Mouse (Mus musculus) macrophage (primary cell): ENCODE measurements around the gene Icam2. TPM values are rescaled to one million over a fixed set of nuclear protein-coding genes. Genes with fewer than 3 reads are reported as not detected.
"Not testable (repeated sequence)": the region's sequence is repeated elsewhere in the genome, so short reads cannot be mapped to it uniquely, and the experiment has no call there.

Experiments
- H3K27ac ChIP-seq: fragments of 350-480 bp; formaldehyde crosslinking; 2 replicates; pipeline ENCODE4 v1.9.0; 2021
- H3K36me3 ChIP-seq: fragments of 350-480 bp; formaldehyde crosslinking; 2 replicates; pipeline ENCODE4 v1.9.0; 2021; ENCODE audit errors: inconsistent target
- H3K4me3 ChIP-seq: fragments of 350-480 bp; formaldehyde crosslinking; 2 replicates; pipeline ENCODE4 v1.9.0; 2021; ENCODE audit errors: inconsistent target
- H3K79me2 ChIP-seq: fragments of 350-480 bp; formaldehyde crosslinking; 2 replicates; pipeline ENCODE4 v1.9.0; 2021; ENCODE audit errors: inconsistent target
- WGBS: methylation state at CpG from one replicate; pipeline ENCODE4 v1.1.7; 2026; ENCODE audit warnings: inconsistent platforms; ENCODE audit not compliant: missing documents; 5-methylcytosine and 5-hydroxymethylcytosine counted together
- polyA plus RNA-seq: library from polyadenylated mRNA; stranded (reverse); fragments of 250-400 nt; gene quantifications from 3 replicates; pipeline ENCODE4 v1.2.4, GENCODE M21; 2018; ENCODE audit warnings: inconsistent platforms

Icam2 gene
- polyA plus RNA-seq, 1 experiment from 2014 or later = 4.3 TPM

DNA sequence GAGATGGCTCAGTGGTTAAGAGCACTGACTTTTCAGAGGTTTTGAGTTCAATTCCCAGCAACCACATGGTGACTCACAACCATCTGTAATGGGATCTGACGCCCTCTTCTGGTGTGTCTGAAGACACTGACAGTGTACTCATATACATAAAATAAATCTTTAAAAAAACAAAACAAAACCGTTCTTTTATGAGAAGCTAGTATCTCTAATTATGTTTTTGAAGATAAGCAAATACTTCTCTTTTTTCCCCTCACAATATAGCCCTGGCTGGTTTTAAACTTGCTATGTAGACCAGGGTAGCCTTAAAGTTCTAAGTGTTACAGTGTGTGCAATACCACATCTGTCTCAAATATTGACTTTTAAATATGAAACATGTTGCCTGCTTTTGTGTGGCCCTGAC lies 23.3 kb upstream of the Icam2 start:
- H3K36me3 ChIP-seq = peaks cover 59% of the 10 kb centered on the region

DNA sequence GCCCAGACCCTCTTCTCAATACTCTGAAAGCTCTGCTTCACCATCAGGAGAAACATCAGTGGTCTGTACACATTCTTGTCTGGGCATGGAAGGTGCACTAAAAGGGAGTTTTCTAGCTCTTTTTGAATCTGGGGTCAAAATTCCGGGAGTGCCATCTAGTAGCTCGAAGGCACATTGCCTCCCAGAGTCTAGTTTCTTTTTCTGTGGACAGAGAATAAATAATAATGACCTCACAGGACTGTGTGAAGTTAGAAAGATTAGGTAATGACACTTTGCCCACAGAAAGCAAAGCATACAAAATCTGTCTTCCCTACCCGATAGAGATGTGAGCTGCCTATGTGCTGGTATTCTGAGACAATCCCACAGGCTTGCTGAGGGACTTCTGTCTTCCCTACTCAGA lies 22.6 kb upstream of the Icam2 start:
- H3K4me3 ChIP-seq = no peak overlapping the region
- WGBS = 94% methylated on average over 3 of the region's 3 CpGs
- peaks cover 60% of the 10 kb centered on the region for H3K36me3 ChIP-seq
- no peaks in the 10 kb centered on the region for H3K79me2 ChIP-seq
- no peak overlapping the region for H3K27ac ChIP-seq

More for the DNA sequence above, 23.3 kb upstream of the Icam2 start:
- Histone ChIP-seq H3K79me2 (no peaks in the 10 kb centered on the region), H3K4me3 (no peak overlapping the region), H3K27ac (no peak overlapping the region)
- 90% methylated on average over 2 of the region's 2 CpGs for WGBS

DNA sequence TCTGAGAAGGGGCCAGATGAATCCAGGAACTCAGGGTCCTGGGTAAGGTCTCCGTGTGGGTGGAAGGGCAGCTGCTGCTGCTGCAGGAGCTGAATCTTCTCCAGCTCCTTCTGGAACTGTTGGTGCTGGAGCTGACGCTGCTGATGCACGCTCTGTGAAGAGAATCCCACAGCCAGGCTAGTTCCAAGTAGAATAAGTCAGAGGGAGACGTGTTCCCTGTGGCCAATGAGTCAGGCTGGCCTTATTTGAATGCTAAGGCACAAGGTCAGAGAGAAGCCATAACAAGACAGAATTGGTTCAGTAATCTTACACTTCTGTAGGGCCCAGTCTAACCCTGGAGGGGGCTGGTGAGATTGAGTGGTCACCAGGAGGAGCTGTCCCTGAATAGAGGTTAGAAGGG lies 22.1 kb upstream of the Icam2 start:
- WGBS = 86% methylated on average over 4 of the region's 4 CpGs
- Histone ChIP-seq H3K79me2 (no peaks in the 10 kb centered on the region), H3K4me3 (no peak overlapping the region), H3K36me3 (peaks cover 65% of the 10 kb centered on the region), H3K27ac (no peak overlapping the region)

DNA sequence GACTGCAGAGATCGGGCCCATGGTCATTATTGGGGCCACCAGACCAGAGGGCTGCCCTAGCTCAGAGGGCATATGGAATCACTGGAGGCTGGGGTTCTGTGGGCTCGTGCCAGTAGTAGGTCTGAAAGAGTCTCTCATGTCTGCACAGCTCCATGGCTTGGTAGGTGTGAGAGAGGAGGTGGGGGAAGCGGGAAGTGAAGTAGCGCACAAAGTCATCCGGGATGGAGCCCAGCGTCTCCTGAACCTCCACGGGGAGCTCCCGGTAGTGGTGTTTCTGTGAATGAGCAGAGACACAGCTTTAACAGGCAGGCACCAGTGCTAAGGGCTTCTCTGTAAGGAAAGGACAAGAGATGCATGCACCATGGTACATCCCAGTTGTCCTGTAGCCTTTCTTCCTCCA lies 10.6 kb upstream of the Icam2 start:
- H3K36me3 ChIP-seq = peaks cover 80% of the 10 kb centered on the region
- 96% methylated on average over 8 of the region's 8 CpGs for WGBS
- H3K79me2 ChIP-seq = no peaks in the 10 kb centered on the region
- H3K27ac ChIP-seq = no peak overlapping the region
- H3K4me3 ChIP-seq = no peak overlapping the region

DNA sequence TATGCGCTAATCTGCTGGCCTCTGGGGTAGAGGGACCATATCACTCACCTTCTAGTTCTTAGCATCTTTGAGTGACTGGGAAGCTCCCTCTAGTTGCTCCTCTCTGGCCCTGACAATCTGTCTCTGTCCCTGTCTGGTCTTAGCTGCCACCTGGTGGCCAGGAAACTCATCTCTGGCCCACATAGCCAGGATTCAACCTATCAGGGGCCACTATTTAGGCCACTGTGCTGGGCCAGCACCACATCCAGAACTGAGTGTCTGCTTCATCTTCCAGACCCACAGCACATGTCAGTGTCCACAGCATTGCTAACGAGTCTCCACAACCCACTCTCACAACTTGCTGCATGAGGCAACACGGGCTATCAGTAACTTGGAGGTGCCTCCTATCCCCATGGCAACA lies 9.8 kb upstream of the Icam2 start:
- 96% methylated on average over 3 of the region's 3 CpGs for WGBS
- Histone ChIP-seq H3K4me3 (no peak overlapping the region), H3K79me2 (no peaks in the 10 kb centered on the region), H3K27ac (no peak overlapping the region), H3K36me3 (peaks cover 72% of the 10 kb centered on the region)

DNA sequence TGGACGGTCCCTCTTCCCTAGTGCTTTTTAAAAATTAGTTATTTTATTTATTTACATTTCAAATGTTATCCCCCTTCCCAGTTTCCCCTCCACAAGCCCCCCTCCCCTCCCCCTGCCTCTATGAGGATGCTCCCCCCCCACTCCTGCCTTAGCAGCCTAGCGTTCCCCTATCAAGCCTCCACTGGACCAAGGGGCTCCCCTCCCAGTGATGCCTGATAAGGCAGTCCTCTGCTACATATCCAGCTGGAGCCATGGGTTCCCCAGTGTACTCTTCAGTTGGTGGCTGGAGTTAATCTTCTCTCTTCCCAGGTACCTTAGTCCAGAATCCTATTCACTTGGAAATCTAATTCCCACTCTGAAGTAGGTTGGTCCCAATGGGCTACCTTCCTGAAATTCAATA lies 6.2 kb upstream of the Icam2 start:
- H3K4me3 ChIP-seq, H3K27ac ChIP-seq, H3K79me2 ChIP-seq: not testable (repeated sequence)
- 95% methylated on average over 2 of the region's 2 CpGs for WGBS
- peaks cover 43% of the 10 kb centered on the region for H3K36me3 ChIP-seq

DNA sequence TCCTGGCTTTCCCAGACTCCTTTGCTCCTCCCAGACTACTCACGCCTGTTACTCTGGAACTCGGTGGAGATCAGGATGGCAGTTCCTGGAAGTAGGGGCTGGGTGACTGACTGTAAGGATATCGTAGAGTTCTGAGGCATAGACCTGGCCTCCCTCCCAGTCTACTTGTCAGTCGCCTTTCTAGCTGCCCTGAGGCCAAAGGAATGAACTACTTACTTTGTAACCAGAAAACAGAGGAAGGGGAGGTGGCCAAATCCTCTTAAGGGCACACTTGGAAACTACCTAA lies 5.4 kb upstream of the Icam2 start:
- Histone ChIP-seq H3K4me3 (no peak overlapping the region), H3K36me3 (peaks cover 35% of the 10 kb centered on the region; the same call in 1 of the 2 replicates), H3K27ac (no peak overlapping the region), H3K79me2 (no peaks in the 10 kb centered on the region)
- WGBS = 90% methylated on average over 4 of the region's 4 CpGs

DNA sequence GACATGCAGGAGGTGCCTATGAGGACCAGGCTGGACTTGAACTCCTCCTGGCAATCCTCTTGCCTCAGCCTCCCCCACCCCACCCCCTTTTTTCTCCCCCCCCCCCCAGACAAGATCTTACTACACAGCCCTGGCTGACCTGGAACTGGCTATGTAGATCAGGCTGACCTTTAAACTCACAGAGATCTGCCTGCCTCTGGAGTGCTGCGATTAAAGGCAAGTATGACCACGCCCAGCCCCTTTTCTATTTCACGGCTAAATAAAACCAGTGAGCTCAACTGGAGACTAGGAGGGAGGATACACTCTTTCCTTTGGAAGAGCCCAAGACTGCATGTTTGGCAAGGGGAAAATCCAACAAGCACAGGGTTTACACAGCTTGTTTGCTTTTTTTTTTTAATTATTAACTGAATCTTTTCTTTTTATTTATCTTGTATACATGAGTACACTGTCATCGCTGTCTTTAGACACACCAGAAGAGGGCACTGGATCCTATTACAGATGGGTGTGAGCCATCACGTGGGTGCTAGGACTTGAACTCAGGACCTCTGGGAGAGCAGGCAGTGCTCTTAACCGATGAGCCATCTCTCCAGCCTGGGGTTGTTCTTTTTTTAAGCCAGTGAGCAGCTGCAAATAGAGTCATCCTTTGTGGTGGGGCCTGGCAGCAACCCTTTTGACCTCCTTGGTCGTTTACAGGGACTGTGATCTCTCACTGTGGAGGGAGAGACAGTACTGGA lies 4.9 kb upstream of the Icam2 start:
- 78% methylated on average over 7 of the region's 7 CpGs for WGBS
- Histone ChIP-seq H3K27ac (no peak overlapping the region), H3K4me3 (no peak overlapping the region), H3K36me3 (peaks cover 30% of the 10 kb centered on the region; the same call in 1 of the 2 replicates), H3K79me2 (no peaks in the 10 kb centered on the region)

DNA sequence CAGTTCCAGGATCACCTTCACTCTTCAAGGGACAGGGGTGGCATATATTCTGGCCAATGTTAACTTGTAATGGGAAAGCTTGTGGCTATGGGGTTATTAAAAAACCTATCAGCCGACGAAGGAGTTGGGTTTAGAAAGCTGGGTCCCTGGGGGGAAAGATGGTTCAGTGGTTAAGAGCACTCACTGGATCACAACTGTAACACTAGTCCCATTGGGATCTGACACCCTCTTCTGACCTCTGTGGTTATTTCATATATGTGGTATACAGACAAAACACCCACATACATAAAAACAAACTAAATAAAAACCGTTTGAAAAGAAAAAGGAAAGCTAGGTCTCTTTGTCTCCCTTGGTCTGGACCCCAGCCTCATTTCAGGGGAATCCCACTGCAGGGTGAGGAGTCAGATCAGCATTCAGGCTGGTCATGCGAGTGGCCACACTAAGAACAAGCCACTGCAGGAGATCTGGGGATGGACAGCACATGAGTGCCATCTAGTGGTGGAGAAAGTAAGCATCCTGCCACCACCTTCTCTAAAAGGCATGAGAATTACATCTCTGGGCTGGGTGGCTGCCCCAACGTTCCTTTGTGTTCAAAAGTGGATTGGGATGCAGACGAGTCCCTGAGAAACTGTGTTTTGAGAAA lies 3.8 kb upstream of the Icam2 start:
- no peaks in the 10 kb centered on the region for H3K79me2 ChIP-seq
- no peak overlapping the region for H3K4me3 ChIP-seq
- 39% methylated on average over 6 of the region's 6 CpGs for WGBS
- peaks cover 19% of the 10 kb centered on the region; the same call in 1 of the 2 replicates for H3K36me3 ChIP-seq
- no peak overlapping the region for H3K27ac ChIP-seq

DNA sequence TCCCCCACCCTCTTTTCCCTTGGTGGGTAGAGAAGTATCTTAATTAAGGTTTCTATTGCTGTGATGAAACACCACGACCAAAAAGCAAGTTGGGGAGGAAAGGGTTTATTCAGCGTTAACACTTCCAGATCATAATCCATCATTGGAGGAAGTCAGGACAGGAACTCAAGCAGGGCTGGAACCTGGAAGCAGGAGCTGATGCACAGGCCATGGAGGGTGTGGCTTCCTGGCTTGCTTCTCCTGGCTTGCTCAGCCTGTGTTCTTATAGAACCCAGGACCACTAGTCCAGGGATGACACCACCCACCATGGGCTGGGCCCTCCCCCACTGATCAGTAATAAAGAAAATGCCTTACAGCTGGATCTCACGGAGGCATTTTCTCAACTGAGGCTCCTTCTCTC lies 2.9 kb upstream of the Icam2 start:
- no peak overlapping the region for H3K27ac ChIP-seq
- peaks cover 11% of the 10 kb centered on the region; the same call in 1 of the 2 replicates for H3K36me3 ChIP-seq
- 52% methylated on average over 3 of the region's 3 CpGs for WGBS

DNA sequence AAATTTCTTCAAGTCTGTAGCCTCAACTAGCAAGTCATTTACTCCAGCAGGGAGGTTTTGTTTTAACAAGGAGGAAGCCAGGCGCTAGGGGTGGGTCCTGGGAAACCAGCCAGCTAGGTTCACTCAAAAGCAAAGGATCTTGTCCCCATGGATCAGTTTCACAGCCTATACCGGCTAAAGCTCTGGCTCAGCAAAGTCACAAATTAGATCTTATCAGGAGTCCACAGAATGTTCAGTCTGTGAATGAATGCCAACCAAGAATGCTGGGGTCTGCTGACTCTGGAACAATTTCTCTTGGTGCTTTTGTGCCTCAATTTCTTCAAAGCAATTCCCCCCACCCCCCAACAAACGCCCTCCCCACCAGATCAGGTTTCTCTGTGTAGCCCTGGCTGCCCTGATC lies 1.7 kb upstream of the Icam2 start:
- Histone ChIP-seq H3K36me3 (peaks cover 5% of the 10 kb centered on the region; the same call in 1 of the 2 replicates), H3K27ac (no peak overlapping the region)
- 29% methylated on average over 3 of the region's 3 CpGs for WGBS

More for the DNA sequence above, 2.9 kb upstream of the Icam2 start:
- Histone ChIP-seq H3K79me2 (no peaks in the 10 kb centered on the region), H3K4me3 (no peak overlapping the region)

DNA sequence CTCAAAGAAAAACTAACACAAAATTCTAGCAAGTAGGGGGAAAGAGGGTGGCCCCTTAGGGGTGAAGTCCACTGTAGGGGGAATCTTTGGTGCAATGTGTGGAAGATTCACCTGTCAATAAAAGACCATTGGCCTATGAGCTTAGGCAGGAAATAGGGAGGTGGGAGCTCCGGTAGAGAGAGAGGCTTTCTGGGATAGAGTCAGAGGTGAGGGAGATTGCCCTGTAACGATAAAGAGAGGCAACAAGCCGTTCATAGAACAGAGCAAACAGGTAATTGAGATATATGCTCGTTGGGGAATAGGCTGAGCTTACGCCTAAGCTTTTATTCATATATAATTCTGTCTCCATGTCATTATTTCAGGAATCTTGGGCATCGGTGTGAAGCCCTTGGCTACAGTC lies 855 bp downstream of the Icam2 start:
- H3K36me3 ChIP-seq = no peaks in the 10 kb centered on the region
- H3K27ac ChIP-seq = peak overlapping the region; percentile 68
- no peaks in the 10 kb centered on the region for H3K79me2 ChIP-seq
- WGBS = 34% methylated on average over 6 of the region's 6 CpGs
- peak overlapping the region; percentile 21 for H3K4me3 ChIP-seq

More for the DNA sequence above, 1.7 kb upstream of the Icam2 start:
- Histone ChIP-seq H3K79me2 (no peaks in the 10 kb centered on the region), H3K4me3 (no peak overlapping the region)

DNA sequence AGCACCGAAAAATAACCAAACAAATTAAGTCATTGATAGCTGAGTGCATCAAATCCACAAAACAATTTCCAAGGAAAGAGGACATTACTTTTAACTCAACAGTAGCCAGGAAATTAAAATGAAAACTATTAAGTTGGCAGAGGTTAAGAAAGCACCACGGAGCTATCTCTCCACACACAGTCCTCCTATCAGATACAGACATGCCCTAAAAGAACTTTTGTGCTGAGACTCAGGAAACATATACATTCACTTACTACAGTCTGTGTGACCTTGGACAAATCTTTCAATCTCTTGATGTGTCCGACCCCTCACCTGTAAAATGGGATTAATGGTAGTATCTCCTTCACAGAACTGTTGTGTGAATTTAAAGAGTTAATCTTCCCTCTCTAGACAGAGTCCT lies 1.5 kb downstream of the Icam2 start:
- H3K36me3 ChIP-seq = no peaks in the 10 kb centered on the region
- H3K79me2 ChIP-seq = no peaks in the 10 kb centered on the region
- H3K4me3 ChIP-seq = no peak overlapping the region
- 81% methylated on average over 3 of the region's 3 CpGs for WGBS
- no peak overlapping the region for H3K27ac ChIP-seq

DNA sequence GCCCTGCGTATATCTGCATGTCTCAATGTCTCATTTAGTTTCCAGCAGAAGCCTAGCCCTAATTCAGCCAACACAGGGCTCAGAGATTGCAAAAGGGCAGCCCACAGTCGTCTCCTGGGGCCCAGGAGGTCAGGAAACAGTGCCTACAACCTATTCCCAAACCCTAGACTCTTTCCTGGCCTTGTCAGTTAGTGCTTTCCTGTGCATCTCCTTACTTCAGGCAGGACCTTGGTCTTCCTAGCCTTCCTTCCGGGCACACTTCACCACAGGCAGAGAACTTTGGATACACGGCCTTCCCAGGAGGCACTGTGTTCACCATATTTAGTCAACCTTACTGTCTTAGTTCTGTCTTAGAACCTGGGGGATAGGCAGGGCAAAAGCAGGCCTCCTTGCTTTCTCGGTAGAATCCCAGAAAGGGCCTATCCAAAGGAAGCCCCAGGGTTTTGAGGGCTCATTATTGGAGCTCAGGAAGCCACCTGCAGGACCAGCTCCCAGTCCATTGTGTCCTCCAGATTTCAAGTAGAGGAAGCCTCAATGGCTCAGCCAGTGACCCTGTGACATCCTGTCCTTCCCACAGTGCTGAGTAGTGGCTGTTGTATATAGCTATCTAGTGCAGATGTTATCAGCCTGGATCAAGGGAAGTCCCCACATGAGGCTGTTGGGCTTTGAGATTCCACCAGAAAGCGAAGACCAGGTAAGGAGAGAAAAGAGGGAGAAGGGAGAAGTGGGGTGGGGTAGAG lies 4.7 kb downstream of the Icam2 start:
- 78% methylated on average over 5 of the region's 6 CpGs for WGBS
- Histone ChIP-seq H3K4me3 (no peak overlapping the region), H3K36me3 (no peaks in the 10 kb centered on the region), H3K79me2 (no peaks in the 10 kb centered on the region), H3K27ac (no peak overlapping the region)

DNA sequence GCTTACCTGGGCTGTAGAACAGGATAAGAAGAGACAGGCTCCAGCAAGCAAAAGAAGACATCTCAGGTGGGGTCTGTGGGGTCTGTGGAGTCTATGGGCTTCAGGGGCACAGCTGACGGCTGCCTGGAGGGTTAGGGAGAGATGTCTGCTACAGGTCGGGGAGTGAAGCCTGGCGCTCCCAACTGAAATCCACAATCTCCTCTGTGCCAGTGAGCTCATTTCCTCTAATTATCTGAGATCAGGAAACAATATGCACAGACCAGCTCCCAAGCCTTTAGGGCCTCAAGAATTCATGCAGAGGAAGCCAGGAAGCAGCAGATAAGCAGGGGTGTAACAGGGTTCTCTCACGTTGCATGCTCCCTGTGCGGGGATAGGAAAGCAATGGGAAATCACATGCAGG lies 5.5 kb downstream of the Icam2 start:
- Histone ChIP-seq H3K79me2 (no peaks in the 10 kb centered on the region), H3K36me3 (no peaks in the 10 kb centered on the region), H3K4me3 (no peak overlapping the region), H3K27ac (peak overlapping the region; percentile 8; the same call in 1 of the 2 replicates)
- 58% methylated on average over 5 of the region's 5 CpGs for WGBS
